Mouse (Mus musculus): Measurements from ENCODE around the gene Pom121. TPM values are rescaled to one million over a fixed set of nuclear protein-coding genes. Genes with fewer than 3 reads are reported as not detected.
A peak's percentile ranks its signal among the peaks of the same experiment; 100 is the strongest.
"Not testable (repeated sequence)": the region's sequence is repeated elsewhere in the genome, so short reads cannot be mapped to it uniquely, and the experiment has no call there.

Pom121 gene
- polyA plus RNA-seq, 1 experiment from 2014 or later = 6.9 TPM

DNA sequence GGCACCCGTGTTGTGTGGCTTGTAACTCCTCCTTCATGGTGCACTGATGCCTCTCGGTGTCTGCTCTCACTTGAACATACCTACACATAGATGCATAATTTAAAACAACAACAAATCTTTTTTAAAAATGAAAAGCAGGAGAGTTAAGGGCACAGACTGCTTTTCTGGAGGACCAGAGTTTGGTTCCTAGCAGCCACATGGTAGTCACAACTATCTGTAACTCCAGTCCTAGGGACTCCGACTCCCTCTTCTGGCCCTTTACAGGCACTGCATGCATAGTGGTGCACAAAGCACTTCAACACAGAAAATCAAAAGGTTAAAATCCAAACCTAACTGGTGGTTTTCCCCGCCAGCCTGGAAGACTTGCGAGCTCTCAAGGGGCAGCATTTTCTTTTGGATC, 20.7 kb downstream of the Pom121 start:
- H3K4me3 ChIP-seq (ENCODE audit: low read length) = no peak overlapping the region
- H3K4me1 ChIP-seq (ENCODE audit: control insufficient read depth, insufficient read depth, low read length) = peaks cover 7% of the 10 kb centered on the region
- no peak overlapping the region for H3K27ac ChIP-seq (ENCODE audit: low read length)
- H3K4me2 ChIP-seq (ENCODE audit: low read depth, low read length) = no peak overlapping the region
- peaks cover 35% of the 10 kb centered on the region for H3K36me3 ChIP-seq (ENCODE audit: control insufficient read depth, insufficient read depth, low read length)
- H3K27me3 ChIP-seq (replicated peaks; ENCODE audit: control insufficient read depth, insufficient read depth, low read length) = no peaks in the 10 kb centered on the region
- ATAC-seq = no peak
- no peak overlapping the region for H3K9ac ChIP-seq (ENCODE audit: low read depth, low read length)
- WGBS = 92% methylated on average over 5 of the region's 5 CpGs
- no peaks in the 10 kb centered on the region for H3K9me3 ChIP-seq (ENCODE audit: control insufficient read depth, low read length)

DNA sequence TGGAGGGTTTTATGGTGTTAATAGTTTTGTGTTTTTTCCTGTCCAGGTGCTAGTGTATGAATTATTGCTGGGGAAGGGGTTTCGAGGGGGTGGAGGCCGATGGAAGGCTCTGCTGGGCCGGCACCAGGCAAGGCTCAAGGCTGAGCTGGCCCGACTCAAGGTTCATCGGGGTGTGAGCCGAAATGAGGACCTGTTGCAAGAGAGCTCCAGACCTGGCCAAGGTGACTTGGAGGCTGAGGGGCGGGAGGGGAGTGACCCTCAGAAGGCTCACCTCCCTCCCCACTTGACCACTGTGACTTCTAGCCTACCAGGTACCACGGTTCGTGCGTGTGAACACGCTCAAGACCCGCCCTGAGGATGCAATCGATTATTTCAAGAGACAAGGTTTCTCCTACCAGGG, 23.2 kb downstream of the Pom121 start:
- Histone ChIP-seq H3K27ac (ENCODE audit: low read length) (no peak overlapping the region), H3K4me3 (ENCODE audit: low read length) (no peak overlapping the region), H3K9ac (ENCODE audit: low read depth, low read length) (0 out of 2 replicates have a peak overlapping the region, but pooled peaks have one; percentile 94), H3K27me3 (replicated peaks; ENCODE audit: control insufficient read depth, insufficient read depth, low read length) (no peaks in the 10 kb centered on the region), H3K36me3 (ENCODE audit: control insufficient read depth, insufficient read depth, low read length) (peaks cover 20% of the 10 kb centered on the region), H3K4me2 (ENCODE audit: low read depth, low read length) (no peak overlapping the region), H3K9me3 (ENCODE audit: control insufficient read depth, low read length) (no peaks in the 10 kb centered on the region), H3K4me1 (ENCODE audit: control insufficient read depth, insufficient read depth, low read length) (peaks cover 7% of the 10 kb centered on the region)
- no peak for ATAC-seq
- 91% methylated on average over 13 of the region's 13 CpGs for WGBS

DNA sequence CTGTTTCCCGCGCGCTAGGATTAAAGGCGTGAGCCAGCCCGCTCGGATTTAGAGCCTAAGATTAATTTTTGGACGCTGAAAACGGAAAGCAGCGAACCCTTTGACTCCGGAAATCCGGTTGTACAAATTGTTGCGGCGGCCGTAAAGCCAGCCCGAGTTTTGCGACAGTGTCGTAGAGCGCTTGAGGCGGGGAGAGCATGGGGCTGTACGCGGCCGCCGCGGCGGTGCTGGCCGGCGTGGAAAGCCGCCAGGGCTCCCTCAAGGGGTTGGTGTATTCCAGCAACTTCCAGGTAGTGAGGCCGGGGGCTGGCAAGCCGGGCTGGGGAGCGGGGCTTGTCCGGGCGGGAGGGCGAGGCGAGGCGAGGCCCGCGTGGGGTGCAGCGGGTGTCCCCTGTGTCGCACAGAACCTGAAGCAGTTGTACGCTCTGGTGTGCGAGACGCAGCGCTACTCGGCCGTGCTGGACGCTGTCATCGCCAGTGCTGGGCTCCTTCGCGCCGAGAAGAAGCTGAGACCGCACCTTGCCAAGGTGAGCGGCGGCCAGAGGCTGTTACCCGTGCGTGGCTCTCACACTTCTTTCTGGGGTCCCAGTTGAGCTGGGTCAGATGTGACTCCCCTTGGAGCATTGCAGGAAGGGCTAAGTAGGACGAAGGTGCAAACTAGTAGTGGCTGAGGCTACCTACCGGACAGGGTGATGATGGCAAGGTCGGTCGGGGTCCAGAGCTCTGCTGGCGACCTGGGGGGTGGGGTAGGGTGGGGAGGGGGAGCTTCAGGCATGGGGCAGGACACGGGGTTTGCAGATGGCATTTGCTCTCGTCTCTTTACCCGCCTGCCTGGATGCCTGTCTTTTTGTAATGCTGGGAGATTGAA, 24.3 kb downstream of the Pom121 start, which contains the start of gene Nsun5:
Nsun5 (plus strand) TSS at position 167 of the 868 bp plus-strand sequence.
- Histone ChIP-seq H3K9ac (ENCODE audit: low read depth, low read length) (peak within 1 kb of the TSS; percentile 94), H3K36me3 (ENCODE audit: control insufficient read depth, insufficient read depth, low read length) (peaks cover 18% of the 10 kb centered on the region), H3K9me3 (ENCODE audit: control insufficient read depth, low read length) (no peaks in the 10 kb centered on the region), H3K27ac (ENCODE audit: low read length) (peak within 1 kb of the TSS; percentile 71), H3K4me3 (ENCODE audit: low read length) (peak within 1 kb of the TSS; percentile 95), H3K27me3 (replicated peaks; ENCODE audit: control insufficient read depth, insufficient read depth, low read length) (no peaks in the 10 kb centered on the region), H3K4me2 (ENCODE audit: low read depth, low read length) (peak within 1 kb of the TSS; percentile 94), H3K4me1 (ENCODE audit: control insufficient read depth, insufficient read depth, low read length) (peaks cover 7% of the 10 kb centered on the region)
- WGBS = under 1% methylated on average over 64 of the region's 64 CpGs
- ATAC-seq = peak; percentile 83

DNA sequence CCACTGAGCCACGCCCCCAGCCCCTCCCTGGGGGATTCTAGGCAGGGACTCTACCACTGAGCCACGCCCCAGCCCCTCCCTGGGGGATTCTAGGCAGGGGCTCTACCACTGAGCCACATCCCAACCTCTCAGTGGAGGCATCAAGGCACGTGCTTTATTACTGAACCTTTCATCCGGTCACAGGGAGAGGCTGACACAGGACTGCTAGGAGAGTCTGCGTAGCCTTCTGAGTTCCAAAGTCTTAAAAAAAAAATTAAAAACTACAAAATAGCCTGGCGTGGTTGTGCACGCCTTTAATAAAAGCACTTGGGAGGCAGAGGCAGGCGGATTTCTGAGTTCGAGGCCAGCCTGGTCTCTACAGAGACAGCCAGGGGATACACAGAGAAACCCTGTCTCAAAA, 25.1 kb downstream of the Pom121 start:
- H3K9me3 ChIP-seq (ENCODE audit: control insufficient read depth, low read length); H3K27me3 ChIP-seq (replicated peaks; ENCODE audit: control insufficient read depth, insufficient read depth, low read length); H3K4me1 ChIP-seq (ENCODE audit: control insufficient read depth, insufficient read depth, low read length); ATAC-seq; H3K27ac ChIP-seq (ENCODE audit: low read length): not testable (repeated sequence)
- Histone ChIP-seq H3K4me2 (ENCODE audit: low read depth, low read length) (peak overlapping the region; percentile 58), H3K4me3 (ENCODE audit: low read length) (peak overlapping the region; percentile 95), H3K9ac (ENCODE audit: low read depth, low read length) (peak overlapping the region; percentile 94), H3K36me3 (ENCODE audit: control insufficient read depth, insufficient read depth, low read length) (peaks cover 11% of the 10 kb centered on the region)
- WGBS = 52% methylated on average over 9 of the region's 9 CpGs

DNA sequence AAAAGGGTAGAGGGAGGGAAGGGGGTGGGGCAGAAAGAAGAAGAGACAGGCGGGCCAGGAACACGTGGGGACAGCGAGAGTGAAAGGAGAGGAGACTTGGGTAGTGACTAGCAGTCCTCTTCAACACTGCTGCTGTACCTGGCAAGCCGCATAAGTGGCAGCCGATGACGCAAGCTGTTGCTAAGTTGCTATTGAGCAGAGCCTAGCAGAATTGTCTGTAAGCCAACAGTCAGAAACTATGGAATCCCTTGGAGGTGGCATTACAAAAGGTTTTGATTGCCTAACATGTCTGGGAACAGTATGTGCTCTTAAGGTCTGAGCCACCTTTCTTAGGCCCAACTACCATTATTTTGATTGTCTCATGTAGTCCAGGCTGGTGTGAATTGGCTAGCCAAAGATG, 26.0 kb downstream of the Pom121 start:
- H3K4me1 ChIP-seq (ENCODE audit: control insufficient read depth, insufficient read depth, low read length) = peaks cover 7% of the 10 kb centered on the region
- no peak overlapping the region for H3K4me3 ChIP-seq (ENCODE audit: low read length)
- H3K9ac ChIP-seq (ENCODE audit: low read depth, low read length) = no peak overlapping the region
- H3K27me3 ChIP-seq (replicated peaks; ENCODE audit: control insufficient read depth, insufficient read depth, low read length) = no peaks in the 10 kb centered on the region
- no peak overlapping the region for H3K27ac ChIP-seq (ENCODE audit: low read length)
- H3K4me2 ChIP-seq (ENCODE audit: low read depth, low read length) = no peak overlapping the region
- peaks cover 3% of the 10 kb centered on the region; the same call in 1 of the 2 replicates for H3K36me3 ChIP-seq (ENCODE audit: control insufficient read depth, insufficient read depth, low read length)
- 87% methylated on average over 6 of the region's 6 CpGs for WGBS
- no peaks in the 10 kb centered on the region for H3K9me3 ChIP-seq (ENCODE audit: control insufficient read depth, low read length)
- ATAC-seq = no peak

DNA sequence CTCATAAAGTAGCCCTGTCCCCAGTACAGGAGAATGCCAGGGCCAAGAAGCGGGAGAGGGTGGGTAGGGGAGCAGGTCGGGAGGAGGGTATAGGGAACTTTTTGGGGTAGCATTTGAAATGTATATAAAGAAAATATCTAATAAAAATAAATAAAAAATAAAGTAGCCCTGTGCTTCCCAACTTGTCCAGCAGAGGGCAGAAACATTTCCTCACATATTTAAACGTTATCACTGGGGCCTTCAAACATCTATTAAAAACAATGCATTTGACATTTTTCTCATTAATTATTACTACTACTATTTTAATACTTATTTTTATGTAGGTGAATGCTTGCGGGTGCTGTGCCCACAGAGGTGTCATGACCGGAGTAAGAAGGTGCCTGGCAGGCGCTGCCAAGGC, 26.5 kb downstream of the Pom121 start:
- Histone ChIP-seq H3K27me3 (replicated peaks; ENCODE audit: control insufficient read depth, insufficient read depth, low read length) (no peaks in the 10 kb centered on the region), H3K27ac (ENCODE audit: low read length) (no peak overlapping the region), H3K4me1 (ENCODE audit: control insufficient read depth, insufficient read depth, low read length) (peaks cover 7% of the 10 kb centered on the region), H3K4me2 (ENCODE audit: low read depth, low read length) (no peak overlapping the region), H3K4me3 (ENCODE audit: low read length) (no peak overlapping the region), H3K9ac (ENCODE audit: low read depth, low read length) (no peak overlapping the region), H3K9me3 (ENCODE audit: control insufficient read depth, low read length) (no peaks in the 10 kb centered on the region), H3K36me3 (ENCODE audit: control insufficient read depth, insufficient read depth, low read length) (no peaks in the 10 kb centered on the region)
- ATAC-seq = no peak
- WGBS = 50% methylated on average over 6 of the region's 6 CpGs

DNA sequence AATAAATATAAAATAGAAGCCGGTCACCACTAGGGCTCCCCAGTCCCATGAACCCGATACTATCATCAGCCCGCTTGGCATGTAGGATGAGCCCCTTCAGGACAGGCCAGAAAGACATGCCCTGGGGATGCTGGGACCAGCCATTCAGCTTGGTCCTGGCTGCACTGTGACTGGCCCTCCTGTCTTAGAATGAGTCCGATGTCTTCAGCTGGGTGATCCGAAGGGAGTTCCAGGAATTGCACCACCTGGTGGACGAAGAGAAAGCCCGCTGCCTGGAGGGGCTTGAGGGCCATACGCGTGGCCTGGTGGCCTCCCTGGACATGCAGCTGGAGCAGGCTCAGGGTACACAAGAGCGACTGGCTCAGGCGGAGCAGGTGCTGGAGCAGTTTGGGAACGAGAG, 30.8 kb downstream of the Pom121 start:
- 27% methylated on average over 12 of the region's 12 CpGs for WGBS
- no peak for ATAC-seq
- Histone ChIP-seq H3K4me2 (ENCODE audit: low read depth, low read length) (no peak overlapping the region), H3K4me1 (ENCODE audit: control insufficient read depth, insufficient read depth, low read length) (no peaks in the 10 kb centered on the region), H3K27me3 (replicated peaks; ENCODE audit: control insufficient read depth, insufficient read depth, low read length) (no peaks in the 10 kb centered on the region), H3K9me3 (ENCODE audit: control insufficient read depth, low read length) (no peaks in the 10 kb centered on the region), H3K36me3 (ENCODE audit: control insufficient read depth, insufficient read depth, low read length) (no peaks in the 10 kb centered on the region), H3K27ac (ENCODE audit: low read length) (no peak overlapping the region), H3K4me3 (ENCODE audit: low read length) (no peak overlapping the region), H3K9ac (ENCODE audit: low read depth, low read length) (no peak overlapping the region)

DNA sequence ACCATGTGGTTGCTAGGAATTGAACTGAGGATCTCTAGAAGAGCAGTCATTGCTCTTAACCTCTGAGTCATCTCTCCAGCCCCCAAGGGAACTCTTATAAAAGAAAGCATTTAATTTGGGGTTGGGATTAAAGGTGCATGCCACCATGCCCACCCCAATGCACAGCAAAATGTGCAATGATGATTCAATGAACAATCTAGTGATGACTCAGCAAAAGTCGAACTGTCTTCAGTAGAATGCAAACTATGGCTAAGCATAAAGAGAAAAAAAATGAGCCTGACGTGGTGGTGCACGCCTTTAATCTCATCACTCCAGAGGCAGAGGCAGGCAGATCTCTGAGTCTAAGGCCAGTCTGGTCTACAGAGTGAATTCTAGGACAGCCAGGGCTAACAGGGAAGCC, 31.8 kb downstream of the Pom121 start:
- no peak for ATAC-seq
- H3K4me1 ChIP-seq (ENCODE audit: control insufficient read depth, insufficient read depth, low read length) = no peaks in the 10 kb centered on the region
- no peaks in the 10 kb centered on the region for H3K27me3 ChIP-seq (replicated peaks; ENCODE audit: control insufficient read depth, insufficient read depth, low read length)
- no peaks in the 10 kb centered on the region for H3K36me3 ChIP-seq (ENCODE audit: control insufficient read depth, insufficient read depth, low read length)
- H3K4me3 ChIP-seq (ENCODE audit: low read length) = no peak overlapping the region
- no peak overlapping the region for H3K4me2 ChIP-seq (ENCODE audit: low read depth, low read length)
- H3K9me3 ChIP-seq (ENCODE audit: control insufficient read depth, low read length) = no peaks in the 10 kb centered on the region
- H3K9ac ChIP-seq (ENCODE audit: low read depth, low read length) = no peak overlapping the region
- WGBS = 89% methylated on average over 3 of the region's 3 CpGs
- no peak overlapping the region for H3K27ac ChIP-seq (ENCODE audit: low read length)

DNA sequence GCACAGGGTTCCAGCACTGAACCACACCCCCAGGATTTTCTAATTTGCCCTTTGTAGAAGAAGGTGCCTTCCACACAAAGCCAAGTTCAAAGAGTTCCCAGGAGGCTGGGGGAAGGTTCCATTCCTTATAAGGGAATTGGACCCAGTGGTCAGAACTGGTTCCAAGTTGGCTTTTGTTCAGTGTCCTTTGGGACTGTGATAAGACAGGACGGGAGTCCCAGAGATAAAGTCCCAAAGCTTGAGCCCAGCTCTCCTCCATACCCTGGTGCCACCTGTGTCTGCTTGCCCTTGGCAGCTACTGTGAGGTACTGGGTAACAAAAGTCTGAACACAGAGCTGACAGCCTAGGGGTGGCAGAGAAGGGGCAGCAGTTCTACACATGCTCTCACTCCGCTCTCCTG, 34.6 kb downstream of the Pom121 start:
- no peak for ATAC-seq
- Histone ChIP-seq H3K9me3 (ENCODE audit: control insufficient read depth, low read length) (no peaks in the 10 kb centered on the region), H3K4me1 (ENCODE audit: control insufficient read depth, insufficient read depth, low read length) (no peaks in the 10 kb centered on the region), H3K4me3 (ENCODE audit: low read length) (no peak overlapping the region), H3K27me3 (replicated peaks; ENCODE audit: control insufficient read depth, insufficient read depth, low read length) (no peaks in the 10 kb centered on the region), H3K9ac (ENCODE audit: low read depth, low read length) (no peak overlapping the region), H3K36me3 (ENCODE audit: control insufficient read depth, insufficient read depth, low read length) (no peaks in the 10 kb centered on the region), H3K4me2 (ENCODE audit: low read depth, low read length) (no peak overlapping the region), H3K27ac (ENCODE audit: low read length) (no peak overlapping the region)
- 78% methylated on average over 2 of the region's 2 CpGs for WGBS

All from intestine, embryonic 16.5 days (tissue).